Mouse (Mus musculus) hindbrain, embryonic 12.5 days (tissue): ENCODE measurements around the gene 2210017I01Rik. TPM values are rescaled to one million over a fixed set of nuclear protein-coding genes. Genes with fewer than 3 reads are reported as not detected.

Experiments
- ATAC-seq: fragments of 200-750 bp; cut with Nextera tagmentation; 2 replicates; pipeline ENCODE4 v1.8.0; 2017; ENCODE audit warnings: moderate TSS enrichment; ENCODE audit not compliant: low FRiP score
- H3K27ac ChIP-seq: fragments of 300-500 bp; sonication (generic); 2 replicates; pipeline ENCODE4 v1.5.1; 2016; ENCODE audit warnings: mild to moderate bottlenecking
- H3K27me3 ChIP-seq: fragments of 300-500 bp; sonication (generic); 2 replicates; pipeline ENCODE4 v1.6.1; 2016; ENCODE audit warnings: mild to moderate bottlenecking
- H3K36me3 ChIP-seq: fragments of 300-500 bp; sonication (generic); 2 replicates; pipeline ENCODE4 v1.6.1; 2016; ENCODE audit warnings: mild to moderate bottlenecking
- H3K4me1 ChIP-seq: fragments of 300-500 bp; sonication (generic); 2 replicates; pipeline ENCODE4 v1.6.1; 2016
- H3K4me2 ChIP-seq: fragments of 300-500 bp; sonication (generic); replicated peaks from 2 replicates; pipeline ENCODE4 v1.6.1; 2016; ENCODE audit warnings: mild to moderate bottlenecking
- H3K4me3 ChIP-seq: fragments of 300-500 bp; sonication (generic); 2 replicates; pipeline ENCODE4 v1.5.1; 2016; ENCODE audit warnings: mild to moderate bottlenecking
- H3K9ac ChIP-seq: fragments of 300-500 bp; sonication (generic); 2 replicates; pipeline ENCODE4 v1.6.1; 2016; ENCODE audit warnings: mild to moderate bottlenecking, moderate library complexity
- H3K9me3 ChIP-seq: fragments of 300-500 bp; sonication (generic); replicated peaks from 2 replicates; pipeline ENCODE4 v1.6.1; 2016; ENCODE audit warnings: mild to moderate bottlenecking
- WGBS: fragments of 180-500 bp; shearing (Covaris S2); methylation state at CpG from one replicate; pipeline ENCODE4 v1.1.7; 2016; 5-methylcytosine and 5-hydroxymethylcytosine counted together
- polyA plus RNA-seq: library from polyadenylated mRNA; unstranded; fragments of >200 nt; fragmentation: Nextera tagmentation; extraction: Ambion mirVana; gene quantifications from 2 replicates; pipeline ENCODE4 v1.2.1, GENCODE M21; 2016

The 2210017I01Rik gene
- not detected in 2 replicates for polyA plus RNA-seq

- Histone ChIP-seq H3K9me3 (no peaks in the 10 kb centered on the region), H3K27ac (no peak within 1 kb of the TSS)
Measured at GRCm38 (mm10) chr3:92607392-92607791, at the start of gene 2210017I01Rik. Gene 2210017I01Rik, minus strand, starts transcription at chr3:92607492.

GRCm38 (mm10) chr3:92656826-92657225, 49.5 kb upstream of the 2210017I01Rik start, which contains the start of gene Lce1b:
Gene Lce1b, minus strand, starts transcription at chr3:92656926.
- no peaks in the 10 kb centered on the region for H3K9me3 ChIP-seq
- ATAC-seq: no peak
- H3K27me3 ChIP-seq: no peaks in the 10 kb centered on the region

More at GRCm38 (mm10) chr3:92607392-92607791, at the start of gene 2210017I01Rik:
- Histone ChIP-seq H3K4me2 (no peak within 1 kb of the TSS), H3K4me3 (no peak within 1 kb of the TSS), H3K27me3 (no peaks in the 10 kb centered on the region), H3K4me1 (no peaks in the 10 kb centered on the region), H3K9ac (no peak within 1 kb of the TSS), H3K36me3 (no peaks in the 10 kb centered on the region)
- ATAC-seq: no peak

GRCm38 (mm10) chr3:92648207-92648606, 40.9 kb upstream of the 2210017I01Rik start, which contains the start of gene Lce1a1:
Gene Lce1a1, minus strand, starts transcription at chr3:92648307.
- Histone ChIP-seq H3K4me2 (no peak within 1 kb of the TSS), H3K9me3 (no peaks in the 10 kb centered on the region), H3K27ac (no peak within 1 kb of the TSS), H3K36me3 (no peaks in the 10 kb centered on the region), H3K4me1 (no peaks in the 10 kb centered on the region), H3K9ac (no peak within 1 kb of the TSS), H3K4me3 (no peak within 1 kb of the TSS), H3K27me3 (no peaks in the 10 kb centered on the region)
- ATAC-seq: no peak
- 97% methylated on average over 1 of the region's 1 CpGs for WGBS

More at GRCm38 (mm10) chr3:92656826-92657225, 49.5 kb upstream of the 2210017I01Rik start, which contains the start of gene Lce1b:
- no peak within 1 kb of the TSS for H3K4me2 ChIP-seq
- H3K4me3 ChIP-seq: no peak within 1 kb of the TSS
- H3K27ac ChIP-seq: no peak within 1 kb of the TSS
- no peaks in the 10 kb centered on the region for H3K36me3 ChIP-seq
- H3K4me1 ChIP-seq: no peaks in the 10 kb centered on the region
- H3K9ac ChIP-seq: no peak within 1 kb of the TSS

- Histone ChIP-seq H3K4me2 (no peak overlapping the region), H3K27me3 (no peaks in the 10 kb centered on the region), H3K4me3 (no peak overlapping the region), H3K27ac (no peak overlapping the region), H3K4me1 (no peaks in the 10 kb centered on the region), H3K9me3 (no peaks in the 10 kb centered on the region), H3K36me3 (no peaks in the 10 kb centered on the region), H3K9ac (no peak overlapping the region)
- no peak for ATAC-seq
- 90% methylated on average over 15 of the region's 15 CpGs for WGBS
Measured at GRCm38 (mm10) chr3:92639854-92640253, 32.6 kb upstream of the 2210017I01Rik start.

- Histone ChIP-seq H3K4me2 (no peak overlapping the region), H3K9me3 (no peaks in the 10 kb centered on the region), H3K9ac (no peak overlapping the region), H3K4me1 (no peaks in the 10 kb centered on the region), H3K4me3 (no peak overlapping the region), H3K27me3 (no peaks in the 10 kb centered on the region), H3K27ac (no peak overlapping the region), H3K36me3 (no peaks in the 10 kb centered on the region)
- no peak for ATAC-seq
- WGBS: 79% methylated on average over 3 of the region's 3 CpGs
Measured at GRCm38 (mm10) chr3:92638653-92638991, 31.3 kb upstream of the 2210017I01Rik start.

GRCm38 (mm10) chr3:92637745-92638652, 30.7 kb upstream of the 2210017I01Rik start:
- H3K36me3 ChIP-seq: no peaks in the 10 kb centered on the region
- no peaks in the 10 kb centered on the region for H3K27me3 ChIP-seq
- WGBS: 44% methylated on average over 1 of the region's 1 CpGs
- H3K4me3 ChIP-seq: no peak overlapping the region
- no peak overlapping the region for H3K9ac ChIP-seq
- H3K27ac ChIP-seq: no peak overlapping the region
- no peak overlapping the region for H3K4me2 ChIP-seq
- ATAC-seq: peak; percentile 16; the same call in 1 of the 2 replicates
- no peaks in the 10 kb centered on the region for H3K4me1 ChIP-seq
- H3K9me3 ChIP-seq: no peaks in the 10 kb centered on the region

- no peaks in the 10 kb centered on the region for H3K36me3 ChIP-seq
- H3K4me3 ChIP-seq: no peak within 1 kb of the TSS
- H3K9me3 ChIP-seq: no peaks in the 10 kb centered on the region
- H3K9ac ChIP-seq: no peak within 1 kb of the TSS
- H3K4me1 ChIP-seq: no peaks in the 10 kb centered on the region
- H3K27ac ChIP-seq: no peak within 1 kb of the TSS
- H3K27me3 ChIP-seq: no peaks in the 10 kb centered on the region
- no peak for ATAC-seq
- WGBS: 76% methylated on average over 2 of the region's 2 CpGs
- no peak within 1 kb of the TSS for H3K4me2 ChIP-seq
Measured at GRCm38 (mm10) chr3:92621560-92621959, 14.3 kb upstream of the 2210017I01Rik start, which contains the start of gene Lce6a. Gene Lce6a, minus strand, starts transcription at chr3:92621660.

GRCm38 (mm10) chr3:92609804-92610203, 2.5 kb upstream of the 2210017I01Rik start:
- no peaks in the 10 kb centered on the region for H3K9me3 ChIP-seq
- no peak overlapping the region for H3K4me3 ChIP-seq
- no peaks in the 10 kb centered on the region for H3K27me3 ChIP-seq
- H3K36me3 ChIP-seq: no peaks in the 10 kb centered on the region
- no peak overlapping the region for H3K9ac ChIP-seq
- ATAC-seq: no peak
- H3K4me2 ChIP-seq: no peak overlapping the region
- no peaks in the 10 kb centered on the region for H3K4me1 ChIP-seq
- 70% methylated on average over 1 of the region's 1 CpGs for WGBS
- H3K27ac ChIP-seq: no peak overlapping the region

GRCm38 (mm10) chr3:92602169-92602568, 5.1 kb downstream of the 2210017I01Rik start:
- ATAC-seq: no peak
- H3K4me1 ChIP-seq: no peaks in the 10 kb centered on the region
- no peaks in the 10 kb centered on the region for H3K36me3 ChIP-seq
- no peak overlapping the region for H3K27ac ChIP-seq
- no peaks in the 10 kb centered on the region for H3K9me3 ChIP-seq
- WGBS: 44% methylated on average over 1 of the region's 1 CpGs
- H3K27me3 ChIP-seq: no peaks in the 10 kb centered on the region
- no peak overlapping the region for H3K4me3 ChIP-seq
- no peak overlapping the region for H3K9ac ChIP-seq
- H3K4me2 ChIP-seq: no peak overlapping the region

- no peak overlapping the region for H3K4me2 ChIP-seq
- H3K27ac ChIP-seq: no peak overlapping the region
- no peaks in the 10 kb centered on the region for H3K36me3 ChIP-seq
- no peaks in the 10 kb centered on the region for H3K27me3 ChIP-seq
- 56% methylated on average over 1 of the region's 1 CpGs for WGBS
- no peak for ATAC-seq
- no peaks in the 10 kb centered on the region for H3K9me3 ChIP-seq
- no peaks in the 10 kb centered on the region for H3K4me1 ChIP-seq
- no peak overlapping the region for H3K9ac ChIP-seq
- H3K4me3 ChIP-seq: no peak overlapping the region
Measured at GRCm38 (mm10) chr3:92600456-92600855, 6.8 kb downstream of the 2210017I01Rik start.

GRCm38 (mm10) chr3:92599973-92600372, 7.3 kb downstream of the 2210017I01Rik start:
- no peaks in the 10 kb centered on the region for H3K27me3 ChIP-seq
- no peak for ATAC-seq
- no peak overlapping the region for H3K4me3 ChIP-seq
- no peak overlapping the region for H3K9ac ChIP-seq
- H3K4me2 ChIP-seq: no peak overlapping the region
- no peaks in the 10 kb centered on the region for H3K36me3 ChIP-seq
- H3K27ac ChIP-seq: no peak overlapping the region
- no peaks in the 10 kb centered on the region for H3K4me1 ChIP-seq
- H3K9me3 ChIP-seq: no peaks in the 10 kb centered on the region

GRCm38 (mm10) chr3:92598429-92598828, 8.9 kb downstream of the 2210017I01Rik start:
- H3K4me1 ChIP-seq: no peaks in the 10 kb centered on the region
- H3K4me3 ChIP-seq: no peak overlapping the region
- no peak for ATAC-seq
- WGBS: 86% methylated on average over 2 of the region's 2 CpGs
- H3K4me2 ChIP-seq: no peak overlapping the region
- H3K36me3 ChIP-seq: no peaks in the 10 kb centered on the region
- no peaks in the 10 kb centered on the region for H3K27me3 ChIP-seq
- H3K9me3 ChIP-seq: no peaks in the 10 kb centered on the region
- no peak overlapping the region for H3K27ac ChIP-seq
- H3K9ac ChIP-seq: no peak overlapping the region

- H3K4me1 ChIP-seq: no peaks in the 10 kb centered on the region
- no peak within 1 kb of the TSS for H3K9ac ChIP-seq
- H3K27ac ChIP-seq: no peak within 1 kb of the TSS
- no peaks in the 10 kb centered on the region for H3K36me3 ChIP-seq
- 80% methylated on average over 1 of the region's 1 CpGs for WGBS
- H3K27me3 ChIP-seq: no peaks in the 10 kb centered on the region
- no peak within 1 kb of the TSS for H3K4me2 ChIP-seq
- no peak for ATAC-seq
- H3K4me3 ChIP-seq: no peak within 1 kb of the TSS
- H3K9me3 ChIP-seq: no peaks in the 10 kb centered on the region
Measured at GRCm38 (mm10) chr3:92588858-92589257, 18.4 kb downstream of the 2210017I01Rik start, which contains the start of gene Smcp. Gene Smcp, minus strand, starts transcription at chr3:92588997.
